Mouse (Mus musculus) ES-E14 (cell line): ENCODE data around the gene Cs.

Source experiments
- CHD2 ChIP-seq: IDR thresholded peaks from 2 replicates; pipeline ENCODE4 v1.6.1; 2014; ENCODE audit warnings: mild to moderate bottlenecking, low read depth, low read length, inconsistent platforms
- HCFC1 ChIP-seq: IDR thresholded peaks from 2 replicates; pipeline ENCODE4 v1.6.1; 2012; ENCODE audit warnings: low read length, inconsistent platforms, borderline replicate concordance; ENCODE audit not compliant: insufficient read depth
- MAFK ChIP-seq: IDR thresholded peaks from 2 replicates; pipeline ENCODE4 v1.6.1; 2014; ENCODE audit warnings: mild to moderate bottlenecking, low read depth, low read length, inconsistent platforms; ENCODE audit not compliant: insufficient read depth
- ZC3H11A ChIP-seq: IDR thresholded peaks from 2 replicates; pipeline ENCODE4 v1.6.1; 2012; ENCODE audit warnings: low read depth, mild to moderate bottlenecking, inconsistent platforms, low read length, borderline replicate concordance
- ZNF384 ChIP-seq: IDR thresholded peaks from 2 replicates; pipeline ENCODE4 v1.6.1; 2012; ENCODE audit warnings: low read depth, low read length, inconsistent platforms

DNA sequence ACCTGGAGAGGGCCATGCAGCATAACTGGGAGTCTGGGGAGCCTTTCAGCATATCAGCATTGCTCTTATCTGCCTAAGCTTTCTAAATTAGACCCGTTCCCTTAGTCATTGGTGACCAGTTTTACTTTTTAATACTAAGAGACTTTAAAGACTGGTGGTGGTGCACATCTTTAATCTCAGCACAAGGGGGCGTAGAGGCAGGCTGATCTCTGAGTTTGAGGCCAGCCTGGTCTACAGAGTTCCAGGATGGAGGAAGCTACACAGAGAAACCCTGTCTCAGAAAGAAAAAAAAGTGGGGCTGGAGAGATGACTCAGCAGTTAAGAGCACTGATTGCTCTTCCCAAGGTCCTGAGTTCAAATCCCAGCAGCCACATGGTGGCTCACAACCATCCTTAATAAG, 2.7 kb downstream of the Cs start:
- TF ChIP-seq ZNF384 (peak; percentile 75), CHD2 (no peak), ZC3H11A (no peak), HCFC1 (no peak), MAFK (peak; percentile 70)
